Mouse (Mus musculus): ENCODE measurements at regions not wholly inside any gene's neighbourhood (a gene's known extent, or its start where the extent isn't known, plus 50 kb on each side); places are given as distances from the start of the nearest gene placed in this dataset.

DNA sequence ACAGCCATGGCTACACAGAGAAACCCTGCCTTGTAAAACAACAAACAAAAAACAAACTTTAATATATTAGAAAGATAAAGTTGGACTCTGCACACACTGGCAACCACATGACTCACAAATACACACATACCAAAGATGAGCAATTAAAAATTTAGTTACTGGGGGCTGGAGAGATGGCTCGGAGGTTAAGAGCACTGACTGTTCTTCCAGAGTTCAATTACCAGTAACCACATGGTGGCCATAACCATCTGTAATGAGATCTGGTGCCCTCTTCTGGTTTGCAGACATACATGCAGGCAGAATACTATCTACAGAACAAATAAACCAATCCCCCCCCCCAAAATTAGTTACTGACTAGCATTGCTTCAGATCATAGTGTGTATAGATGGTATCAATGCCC is 58.7 kb upstream of the Zfp366 start:
- TF ChIP-seq POLR2A (IDR thresholded peaks at IDR 0.05; ENCODE audit: insufficient read depth, low read length) (no peak), CTCF (IDR thresholded peaks at IDR 0.05; ENCODE audit: low read depth, low read length) (no peak), EP300 (IDR thresholded peaks at IDR 0.05; ENCODE audit: insufficient read depth, low read depth, low read length) (no peak)
